Mouse (Mus musculus): Measurements from ENCODE around the gene Olfr1497. TPM values are rescaled to one million over a fixed set of nuclear protein-coding genes. Genes with fewer than 3 reads are reported as not detected.
"Not testable (repeated sequence)": the region's sequence is repeated elsewhere in the genome, so short reads cannot be mapped to it uniquely, and the experiment has no call there.

The Olfr1497 gene
- polyA plus RNA-seq (2015; fragmentation: Nextera tagmentation; extraction: Ambion mirVana): not detected in 2 replicates

DNA sequence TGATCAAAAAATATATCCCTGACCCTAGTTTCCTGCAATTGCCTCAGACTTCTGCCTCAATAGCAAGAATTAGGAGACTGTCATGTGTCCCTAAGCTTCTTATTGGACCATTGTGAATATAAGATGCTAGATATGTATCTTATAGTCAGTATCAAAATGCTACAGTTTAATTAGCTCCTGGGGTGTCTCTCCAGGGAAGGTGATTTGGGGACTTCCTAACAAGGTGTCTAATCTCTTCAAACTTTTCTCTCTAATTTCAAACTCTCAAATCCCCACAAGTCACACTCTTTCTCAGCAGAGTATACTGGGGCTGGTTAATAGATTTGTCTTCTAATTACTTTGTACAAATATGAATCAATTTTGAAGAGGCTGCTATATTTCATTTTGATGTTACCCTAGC lies at the start of gene Olfr1497:
Gene Olfr1497 (minus strand): TSS at position 101 of the 400 bp plus-strand sequence.
- no peaks in the 10 kb centered on the region for H3K4me1 ChIP-seq (replicated peaks)
- H3K27me3 ChIP-seq: no peaks in the 10 kb centered on the region
- H3K36me3 ChIP-seq: no peaks in the 10 kb centered on the region
- no peak within 1 kb of the TSS for H3K4me3 ChIP-seq
- no peak within 1 kb of the TSS for H3K9ac ChIP-seq
- no peak for ATAC-seq (ENCODE audit: low FRiP score, low read depth)
- H3K4me2 ChIP-seq: no peak within 1 kb of the TSS
- no peaks in the 10 kb centered on the region for H3K9me3 ChIP-seq
- no peak within 1 kb of the TSS for H3K27ac ChIP-seq (replicated peaks)

DNA sequence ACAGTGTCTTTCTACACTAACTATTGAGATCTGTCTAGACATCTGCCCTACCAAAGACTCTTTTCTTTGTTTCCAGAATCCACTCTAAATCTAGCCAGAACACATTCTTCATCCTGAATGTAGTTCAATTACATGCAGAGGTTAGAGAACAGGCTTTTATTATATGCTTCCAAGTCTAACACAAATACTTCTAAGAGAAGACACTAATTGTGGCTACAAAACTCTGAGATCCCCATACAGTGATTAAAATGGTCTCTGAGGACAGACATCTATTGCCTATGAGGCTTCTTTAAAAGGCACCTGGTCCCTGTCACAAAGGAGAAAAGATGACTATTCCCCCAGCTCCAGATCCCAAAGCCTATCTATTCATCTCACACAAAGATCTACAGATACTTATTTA lies 32.4 kb upstream of the Olfr1497 start, which contains the start of gene Olfr1500:
Gene Olfr1500 (minus strand): TSS at position 101 of the 400 bp plus-strand sequence.
- no peaks in the 10 kb centered on the region for H3K36me3 ChIP-seq
- H3K4me2 ChIP-seq: no peak within 1 kb of the TSS
- no peak within 1 kb of the TSS for H3K27ac ChIP-seq (replicated peaks)
- no peak within 1 kb of the TSS for H3K4me3 ChIP-seq
- H3K9ac ChIP-seq: no peak within 1 kb of the TSS
- H3K4me1 ChIP-seq (replicated peaks): no peaks in the 10 kb centered on the region
- H3K27me3 ChIP-seq: no peaks in the 10 kb centered on the region
- H3K9me3 ChIP-seq: no peaks in the 10 kb centered on the region
- no peak for ATAC-seq (ENCODE audit: low FRiP score, low read depth)

DNA sequence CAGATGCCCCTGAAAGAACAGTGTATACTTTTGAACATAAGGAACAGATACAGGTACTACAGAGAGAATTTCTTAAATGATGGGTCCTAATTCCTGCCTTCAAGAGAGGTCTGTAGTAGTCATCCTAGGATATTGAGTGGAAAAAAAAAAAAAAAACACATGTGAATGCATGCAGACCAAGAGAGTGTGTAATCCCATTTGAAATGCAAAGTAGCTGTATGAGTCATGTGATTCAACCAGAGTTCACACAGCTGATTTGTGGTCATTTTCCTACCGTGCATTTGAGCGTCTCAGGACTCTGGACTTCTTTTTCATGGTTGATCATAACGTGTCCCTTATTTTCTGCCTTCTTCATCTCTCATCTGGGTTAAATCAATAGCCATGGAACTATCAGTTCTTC lies 30.4 kb upstream of the Olfr1497 start:
- WGBS: 80% methylated on average over 3 of the region's 3 CpGs
- H3K9ac ChIP-seq: no peak overlapping the region

DNA sequence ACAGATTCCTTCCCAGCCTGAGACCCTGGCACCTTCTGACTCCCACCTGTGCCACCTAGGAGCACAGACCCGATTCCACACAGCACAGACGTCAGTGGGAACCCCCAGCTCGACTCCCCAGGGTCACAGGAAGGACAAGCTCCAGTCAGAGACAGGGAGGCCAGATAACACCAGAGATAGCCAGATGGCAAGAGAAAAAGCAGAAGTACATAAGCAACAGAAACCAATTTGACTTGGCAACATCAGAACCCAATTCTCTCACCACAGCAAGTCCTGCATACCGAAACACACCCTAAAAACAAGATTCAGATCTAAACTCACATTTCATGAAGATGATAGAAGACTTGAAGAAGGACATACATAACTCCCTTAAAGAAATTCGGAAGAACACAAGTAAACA lies 22.8 kb upstream of the Olfr1497 start:
- H3K27ac ChIP-seq (replicated peaks): no peak overlapping the region
- H3K36me3 ChIP-seq: no peaks in the 10 kb centered on the region
- H3K4me3 ChIP-seq: no peak overlapping the region
- H3K4me2 ChIP-seq: no peak overlapping the region
- WGBS: 71% methylated on average over 5 of the region's 5 CpGs
- H3K4me1 ChIP-seq (replicated peaks): no peaks in the 10 kb centered on the region
- no peak overlapping the region for H3K9ac ChIP-seq
- no peaks in the 10 kb centered on the region for H3K9me3 ChIP-seq
- no peaks in the 10 kb centered on the region for H3K27me3 ChIP-seq
- ATAC-seq (ENCODE audit: low FRiP score, low read depth): no peak

More for the DNA sequence above, 30.4 kb upstream of the Olfr1497 start:
- no peaks in the 10 kb centered on the region for H3K27me3 ChIP-seq
- no peaks in the 10 kb centered on the region for H3K9me3 ChIP-seq
- H3K36me3 ChIP-seq: no peaks in the 10 kb centered on the region
- H3K4me3 ChIP-seq: no peak overlapping the region
- no peak overlapping the region for H3K27ac ChIP-seq (replicated peaks)
- no peak overlapping the region for H3K4me2 ChIP-seq
- no peaks in the 10 kb centered on the region for H3K4me1 ChIP-seq (replicated peaks)
- no peak for ATAC-seq (ENCODE audit: low FRiP score, low read depth)

DNA sequence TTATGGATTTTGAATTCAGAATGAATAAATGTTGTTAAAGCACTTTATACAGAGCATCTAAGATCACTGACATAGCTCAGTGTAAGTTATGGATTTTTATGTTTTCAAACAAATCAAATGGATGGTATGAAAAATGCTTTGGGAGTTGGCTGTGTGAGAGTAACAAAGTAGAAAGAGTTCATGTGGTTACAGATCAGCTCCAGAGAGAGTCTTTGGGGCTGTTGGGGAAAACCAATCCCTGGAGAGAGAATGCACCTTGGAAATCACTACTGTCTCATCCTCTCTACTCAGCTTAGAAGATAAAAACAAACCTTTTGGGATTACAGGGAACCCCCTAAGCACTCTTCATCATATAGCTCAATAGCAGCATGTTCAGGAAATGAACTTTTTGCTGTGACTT lies 21.3 kb upstream of the Olfr1497 start, which contains the start of gene Olfr1499:
Gene Olfr1499 (minus strand): TSS at position 101 of the 400 bp plus-strand sequence.
- Histone ChIP-seq H3K27ac (replicated peaks) (no peak within 1 kb of the TSS), H3K9me3 (no peaks in the 10 kb centered on the region), H3K36me3 (no peaks in the 10 kb centered on the region), H3K4me1 (replicated peaks) (no peaks in the 10 kb centered on the region), H3K4me2 (no peak within 1 kb of the TSS), H3K4me3 (no peak within 1 kb of the TSS), H3K27me3 (no peaks in the 10 kb centered on the region), H3K9ac (no peak within 1 kb of the TSS)
- no peak for ATAC-seq (ENCODE audit: low FRiP score, low read depth)

DNA sequence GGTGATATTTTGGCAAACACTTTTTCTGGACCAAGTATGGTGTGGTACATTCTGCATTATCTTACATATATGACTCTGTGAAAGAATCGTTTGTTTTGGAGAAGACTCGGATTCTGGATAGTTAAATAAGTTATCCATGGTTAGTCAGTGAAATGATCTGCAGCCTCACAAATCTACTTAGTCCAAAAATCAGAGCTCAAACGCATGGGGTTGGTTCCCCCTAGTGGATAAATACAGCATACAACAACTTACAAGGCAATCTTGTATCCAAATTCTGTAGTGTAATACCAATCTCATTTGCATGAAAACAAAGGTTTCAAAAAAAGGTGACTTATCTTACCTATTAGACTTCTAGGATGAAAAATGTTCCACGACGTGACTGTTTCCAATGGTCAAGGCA lies 20.8 kb upstream of the Olfr1497 start:
- Histone ChIP-seq H3K9ac (no peak overlapping the region), H3K27ac (replicated peaks) (no peak overlapping the region), H3K36me3 (no peaks in the 10 kb centered on the region), H3K4me3 (no peak overlapping the region), H3K9me3 (no peaks in the 10 kb centered on the region), H3K27me3 (no peaks in the 10 kb centered on the region), H3K4me2 (no peak overlapping the region), H3K4me1 (replicated peaks) (no peaks in the 10 kb centered on the region)
- ATAC-seq (ENCODE audit: low FRiP score, low read depth): no peak
- 35% methylated on average over 5 of the region's 5 CpGs for WGBS

DNA sequence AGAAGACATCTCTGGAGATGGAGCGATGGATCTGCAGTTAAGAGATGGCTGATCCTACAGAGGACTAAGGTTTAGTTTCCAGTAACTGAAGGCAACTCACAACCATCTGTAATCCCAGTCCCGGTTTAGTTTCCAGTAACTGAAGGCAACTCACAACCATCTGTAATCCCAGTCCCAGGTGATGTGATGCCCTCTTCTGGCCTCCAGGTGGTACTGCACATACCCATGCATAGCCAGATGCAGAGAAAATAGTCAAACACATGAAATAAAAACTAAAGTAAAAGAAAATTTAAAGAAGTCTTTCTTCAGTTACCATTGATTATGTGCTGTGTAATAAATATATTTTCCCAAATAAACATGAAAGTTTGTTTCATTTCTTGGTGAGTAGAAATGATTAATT lies 14.8 kb upstream of the Olfr1497 start:
- 66% methylated on average over 2 of the region's 2 CpGs for WGBS
- Histone ChIP-seq H3K9ac (no peak overlapping the region), H3K4me2 (no peak overlapping the region), H3K4me3 (no peak overlapping the region), H3K27ac (replicated peaks) (no peak overlapping the region), H3K36me3 (no peaks in the 10 kb centered on the region), H3K9me3 (no peaks in the 10 kb centered on the region), H3K4me1 (replicated peaks) (no peaks in the 10 kb centered on the region), H3K27me3 (no peaks in the 10 kb centered on the region)
- no peak for ATAC-seq (ENCODE audit: low FRiP score, low read depth)

DNA sequence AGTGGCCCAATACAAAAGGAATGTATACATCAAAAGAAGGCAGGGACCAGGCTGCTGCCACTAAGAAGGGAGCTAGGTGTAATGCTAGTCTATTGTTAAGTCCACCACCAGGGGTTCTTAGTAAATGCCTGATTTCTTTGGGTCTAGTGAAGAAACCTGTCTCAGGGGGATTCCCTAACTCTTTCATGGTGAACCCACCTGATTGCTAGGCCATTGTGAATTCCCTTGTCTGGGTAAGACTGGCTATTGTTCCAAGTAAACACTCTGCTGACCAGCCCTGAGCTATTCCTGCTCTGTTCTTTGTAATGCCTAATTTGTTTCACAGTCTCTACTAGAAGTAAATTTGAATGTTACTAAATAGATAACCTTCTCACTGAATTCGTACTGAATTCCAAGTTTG lies 7.5 kb upstream of the Olfr1497 start:
- H3K9me3 ChIP-seq; H3K36me3 ChIP-seq; H3K27me3 ChIP-seq; H3K9ac ChIP-seq; H3K4me3 ChIP-seq; H3K27ac ChIP-seq (replicated peaks); H3K4me1 ChIP-seq (replicated peaks); H3K4me2 ChIP-seq; ATAC-seq (ENCODE audit: low FRiP score, low read depth): not testable (repeated sequence)
- 68% methylated on average over 1 of the region's 1 CpGs for whole genome bisulfite sequencing

DNA sequence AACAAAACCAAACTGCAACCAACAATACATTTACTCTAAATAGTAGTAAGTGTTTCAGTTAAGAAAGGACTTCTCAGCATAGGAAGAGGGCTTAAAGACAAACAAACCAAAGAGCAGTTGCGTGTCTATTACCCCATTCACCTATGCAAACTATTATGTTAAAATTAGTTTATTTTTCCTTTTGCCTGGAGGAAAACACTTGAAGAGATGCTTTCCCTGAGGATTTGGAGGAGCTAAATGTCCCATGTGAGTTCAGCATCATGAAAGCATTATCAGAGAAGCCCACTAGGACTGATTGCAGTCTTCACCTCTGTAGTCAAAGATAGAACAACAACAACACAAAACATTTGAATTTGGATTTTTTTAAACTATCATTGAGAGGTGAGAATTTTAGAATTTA lies 20.4 kb downstream of the Olfr1497 start, which contains the start of gene Olfr1496:
Gene Olfr1496 (plus strand): TSS at position 301 of the 400 bp plus-strand sequence.
- Histone ChIP-seq H3K36me3 (no peaks in the 10 kb centered on the region), H3K9me3 (no peaks in the 10 kb centered on the region), H3K27ac (replicated peaks) (no peak within 1 kb of the TSS), H3K27me3 (no peaks in the 10 kb centered on the region), H3K4me1 (replicated peaks) (no peaks in the 10 kb centered on the region), H3K4me3 (no peak within 1 kb of the TSS), H3K9ac (no peak within 1 kb of the TSS), H3K4me2 (no peak within 1 kb of the TSS)
- no peak for ATAC-seq (ENCODE audit: low FRiP score, low read depth)
- WGBS: 87% methylated on average over 1 of the region's 1 CpGs

DNA sequence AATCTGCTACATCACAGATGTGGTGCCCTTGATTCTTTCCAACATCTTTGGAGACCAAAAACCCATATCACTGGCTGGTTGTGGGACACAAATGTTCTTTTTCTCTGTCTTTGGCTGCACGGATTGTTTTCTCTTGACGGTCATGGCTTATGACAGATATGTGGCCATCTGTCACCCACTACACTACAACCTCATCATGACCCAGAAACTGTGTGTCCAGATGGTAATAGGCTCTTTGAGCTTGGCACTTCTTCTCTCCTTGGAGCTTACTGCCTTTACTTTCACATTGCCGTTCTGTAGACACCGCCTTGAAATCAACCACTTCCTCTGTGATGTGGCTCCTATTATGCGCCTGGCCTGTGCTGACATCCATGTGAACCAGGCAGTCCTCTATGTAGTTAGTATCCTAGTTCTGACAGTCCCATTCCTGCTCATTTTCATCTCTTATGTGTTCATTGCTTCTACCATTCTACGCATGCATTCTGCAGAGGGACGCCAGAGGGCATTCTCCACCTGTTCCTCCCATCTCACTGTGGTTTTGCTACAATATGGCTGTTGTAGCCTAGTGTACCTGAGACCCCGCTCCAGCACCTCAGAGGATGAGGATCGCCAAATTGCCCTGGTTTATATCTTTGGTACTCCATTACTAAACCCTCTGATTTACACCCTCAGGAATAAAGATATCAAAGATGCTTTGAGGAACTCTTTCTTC lies 29.3 kb downstream of the Olfr1497 start:
- Histone ChIP-seq H3K36me3 (no peaks in the 10 kb centered on the region), H3K4me1 (replicated peaks) (no peaks in the 10 kb centered on the region), H3K4me3 (no peak overlapping the region), H3K27me3 (no peaks in the 10 kb centered on the region), H3K4me2 (no peak overlapping the region), H3K9ac (no peak overlapping the region), H3K27ac (replicated peaks) (no peak overlapping the region), H3K9me3 (no peaks in the 10 kb centered on the region)
- no peak for ATAC-seq (ENCODE audit: low FRiP score, low read depth)
- 92% methylated on average over 9 of the region's 9 CpGs for WGBS

DNA sequence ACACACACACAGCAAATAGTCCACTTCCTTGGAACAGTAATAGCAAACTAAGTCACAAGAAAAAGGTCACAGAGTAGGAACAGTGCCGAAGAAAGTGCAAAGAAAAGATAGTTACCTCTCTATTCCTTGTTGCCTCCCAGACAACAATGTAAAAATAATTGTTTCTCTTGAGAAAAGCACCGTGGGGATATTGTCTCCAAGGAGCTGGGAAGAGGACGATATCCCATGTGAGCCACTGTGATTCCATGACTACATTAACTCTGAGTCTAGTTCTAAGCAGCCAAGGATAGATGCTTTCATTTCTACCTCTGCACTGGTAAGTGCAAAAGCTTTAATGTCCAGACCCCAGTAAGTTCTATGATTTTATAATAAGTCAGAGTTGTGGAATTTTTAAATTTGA lies 33.7 kb downstream of the Olfr1497 start, which contains the start of gene Olfr1495:
Gene Olfr1495 (plus strand): TSS at position 301 of the 400 bp plus-strand sequence.
- H3K27me3 ChIP-seq: no peaks in the 10 kb centered on the region

DNA sequence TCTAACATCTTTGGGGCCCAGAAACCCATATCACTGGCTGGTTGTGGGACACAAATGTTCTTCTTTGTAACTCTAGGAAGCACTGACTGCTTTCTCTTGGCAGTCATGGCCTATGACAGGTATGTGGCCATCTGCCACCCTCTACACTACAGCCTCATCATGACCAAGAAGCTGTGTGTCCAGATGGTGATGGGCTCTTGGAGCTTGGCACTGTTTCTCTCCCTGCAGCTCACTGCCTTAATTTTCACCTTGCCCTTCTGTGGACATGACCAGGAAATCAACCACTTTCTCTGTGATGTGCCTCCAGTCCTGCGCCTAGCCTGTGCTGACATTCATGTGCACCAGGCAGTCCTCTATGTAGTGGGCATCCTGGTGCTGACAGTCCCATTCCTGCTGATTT lies 48.6 kb downstream of the Olfr1497 start:
- no peak overlapping the region for H3K27ac ChIP-seq (replicated peaks)
- no peak overlapping the region for H3K4me2 ChIP-seq
- no peak overlapping the region for H3K4me3 ChIP-seq
- H3K36me3 ChIP-seq: no peaks in the 10 kb centered on the region
- H3K9ac ChIP-seq: no peak overlapping the region
- no peak for ATAC-seq (ENCODE audit: low FRiP score, low read depth)
- H3K4me1 ChIP-seq (replicated peaks): no peaks in the 10 kb centered on the region
- no peaks in the 10 kb centered on the region for H3K27me3 ChIP-seq
- H3K9me3 ChIP-seq: no peaks in the 10 kb centered on the region
- 75% methylated on average over 1 of the region's 1 CpGs for WGBS

More for the DNA sequence above, 33.7 kb downstream of the Olfr1497 start, which contains the start of gene Olfr1495:
- no peak for ATAC-seq (ENCODE audit: low FRiP score, low read depth)
- Histone ChIP-seq H3K4me2 (no peak within 1 kb of the TSS), H3K27ac (replicated peaks) (no peak within 1 kb of the TSS), H3K4me1 (replicated peaks) (no peaks in the 10 kb centered on the region), H3K4me3 (no peak within 1 kb of the TSS), H3K36me3 (no peaks in the 10 kb centered on the region), H3K9me3 (no peaks in the 10 kb centered on the region), H3K9ac (no peak within 1 kb of the TSS)
- 81% methylated on average over 3 of the region's 3 CpGs for WGBS

Data from hindbrain, embryonic 15.5 days (tissue).